Mouse (Mus musculus): ENCODE data around the gene Hs2st1.
"Not testable (repeated sequence)": the region's sequence is repeated elsewhere in the genome, so short reads cannot be mapped to it uniquely, and the experiment has no call there.

Hs2st1 gene

GRCm38 (mm10) chr3:144570047-144570815 lies at the start of gene Hs2st1, which contains the start of gene Selenof:
Gene Hs2st1, minus strand, starts transcription at chr3:144570181.
Gene Selenof, plus strand, starts transcription at chr3:144570304.
- peak; percentile 92 for DNase-seq

- DNase-seq: no peak
Measured at GRCm38 (mm10) chr3:144617633-144618180, 47.7 kb upstream of the Hs2st1 start.

GRCm38 (mm10) chr3:144616654-144617425 lies 46.9 kb upstream of the Hs2st1 start:
- DNase-seq: peak; percentile 85

GRCm38 (mm10) chr3:144615459-144615858 lies 45.5 kb upstream of the Hs2st1 start:
- DNase-seq: no peak

GRCm38 (mm10) chr3:144614698-144615097 lies 44.7 kb upstream of the Hs2st1 start:
- no peak for DNase-seq

GRCm38 (mm10) chr3:144614277-144614676 lies 44.3 kb upstream of the Hs2st1 start:
- DNase-seq: no peak

GRCm38 (mm10) chr3:144612382-144612781 lies 42.4 kb upstream of the Hs2st1 start:
- DNase-seq: no peak

- DNase-seq: no peak
Measured at GRCm38 (mm10) chr3:144611626-144612271, 41.8 kb upstream of the Hs2st1 start.

GRCm38 (mm10) chr3:144610759-144611158 lies 40.8 kb upstream of the Hs2st1 start:
- no peak for DNase-seq

GRCm38 (mm10) chr3:144608090-144608489 lies 38.1 kb upstream of the Hs2st1 start:
- DNase-seq: no peak

GRCm38 (mm10) chr3:144606449-144606848 lies 36.5 kb upstream of the Hs2st1 start:
- no peak for DNase-seq

- DNase-seq: not testable (repeated sequence)
Measured at GRCm38 (mm10) chr3:144605811-144606210, 35.8 kb upstream of the Hs2st1 start.

GRCm38 (mm10) chr3:144604205-144604604 lies 34.2 kb upstream of the Hs2st1 start:
- DNase-seq: no peak

- DNase-seq: no peak
Measured at GRCm38 (mm10) chr3:144603558-144603957, 33.6 kb upstream of the Hs2st1 start.

GRCm38 (mm10) chr3:144602819-144603218 lies 32.8 kb upstream of the Hs2st1 start:
- no peak for DNase-seq

GRCm38 (mm10) chr3:144602413-144602812 lies 32.4 kb upstream of the Hs2st1 start:
- no peak for DNase-seq

GRCm38 (mm10) chr3:144597790-144598467 lies 27.9 kb upstream of the Hs2st1 start:
- DNase-seq: no peak

- no peak for DNase-seq
Measured at GRCm38 (mm10) chr3:144597121-144597520, 27.1 kb upstream of the Hs2st1 start.

GRCm38 (mm10) chr3:144592992-144593785 lies 23.2 kb upstream of the Hs2st1 start:
- no peak for DNase-seq

GRCm38 (mm10) chr3:144589189-144589890 lies 19.4 kb upstream of the Hs2st1 start:
- no peak for DNase-seq

GRCm38 (mm10) chr3:144586731-144587130 lies 16.8 kb upstream of the Hs2st1 start:
- DNase-seq: no peak
